Mouse (Mus musculus) 416B (cell line): ENCODE measurements around the gene Nlgn2.
A peak's percentile ranks its signal among the peaks of the same experiment; 100 is the strongest.
"Not testable (repeated sequence)": the region's sequence is repeated elsewhere in the genome, so short reads cannot be mapped to it uniquely, and the experiment has no call there.

ENCODE experiments used
- DNase-seq: peaks from one replicate; pipeline ENCODE4 v3.0.0; 2011; ENCODE audit warnings: low read depth

Gene Nlgn2

DNA sequence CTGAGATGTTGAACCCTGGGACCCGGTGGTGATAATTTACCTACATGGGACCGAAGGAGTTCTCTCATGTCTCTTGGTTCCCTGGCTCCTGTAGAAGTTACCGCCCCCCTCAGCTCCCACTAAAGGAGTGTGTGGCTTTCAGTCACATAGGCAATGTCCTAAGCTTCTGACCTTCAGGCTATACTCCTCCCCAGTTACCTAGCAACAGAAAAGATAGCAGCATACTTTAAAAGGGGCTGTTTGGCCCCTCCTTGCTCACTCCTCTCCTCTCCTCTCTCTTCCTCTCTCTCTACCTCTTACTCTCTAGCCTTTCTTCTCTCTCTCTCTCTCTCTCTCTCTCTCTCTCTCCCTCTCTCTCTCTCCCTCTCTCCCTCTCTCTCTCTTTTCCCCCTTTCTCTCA, 26.1 kb upstream of the Nlgn2 start:
- DNase-seq: not testable (repeated sequence)

GRCm38 (mm10) chr11:69858113-69858998, 20.8 kb upstream of the Nlgn2 start, which contains the start of gene Tnk1:
TSS of gene Tnk1 (minus strand) at chr11:69858730.
- DNase-seq: no peak

DNA sequence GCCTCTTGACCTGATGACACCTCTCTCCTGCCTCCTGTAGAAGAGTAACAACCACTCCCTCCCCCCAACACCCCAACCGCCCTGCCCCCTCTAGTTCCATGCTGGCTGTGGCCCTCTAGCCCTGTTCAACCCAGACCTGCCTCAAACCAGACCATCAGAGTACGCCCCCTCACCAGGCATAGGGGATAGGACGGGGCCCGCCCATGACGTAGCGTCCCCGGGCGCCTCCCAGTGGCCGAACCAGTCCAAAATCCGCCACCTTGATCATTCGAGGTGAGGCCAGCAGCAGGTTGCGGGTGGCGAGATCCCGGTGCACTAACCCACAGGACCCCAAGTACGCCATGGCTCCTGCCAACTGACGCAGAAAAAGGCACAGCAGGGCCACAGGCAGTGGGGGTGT, 17.8 kb upstream of the Nlgn2 start:
- peak; percentile 37 for DNase-seq

GRCm38 (mm10) chr11:69854680-69855079, 17.1 kb upstream of the Nlgn2 start:
- DNase-seq: no peak

DNA sequence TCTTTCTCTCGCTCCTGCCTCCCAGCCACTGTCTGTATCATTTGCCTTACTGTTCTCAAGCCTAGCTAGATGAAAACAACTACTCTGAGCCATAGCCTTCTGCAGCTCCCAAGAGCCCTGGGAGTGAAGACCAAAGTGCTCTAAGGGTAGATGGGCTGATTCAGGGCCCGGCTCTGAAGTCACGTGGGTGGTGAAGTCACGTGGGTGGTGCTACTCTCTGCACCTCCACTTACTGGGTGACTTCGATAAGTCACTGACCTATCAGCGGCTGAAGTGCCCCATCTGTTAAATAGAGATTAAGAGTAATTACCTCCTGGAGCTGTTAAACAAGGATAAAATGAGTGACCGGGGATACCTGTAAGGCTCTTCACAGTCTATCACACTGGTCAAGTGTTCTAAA, 16.4 kb upstream of the Nlgn2 start:
- peak; percentile 67 for DNase-seq

DNA sequence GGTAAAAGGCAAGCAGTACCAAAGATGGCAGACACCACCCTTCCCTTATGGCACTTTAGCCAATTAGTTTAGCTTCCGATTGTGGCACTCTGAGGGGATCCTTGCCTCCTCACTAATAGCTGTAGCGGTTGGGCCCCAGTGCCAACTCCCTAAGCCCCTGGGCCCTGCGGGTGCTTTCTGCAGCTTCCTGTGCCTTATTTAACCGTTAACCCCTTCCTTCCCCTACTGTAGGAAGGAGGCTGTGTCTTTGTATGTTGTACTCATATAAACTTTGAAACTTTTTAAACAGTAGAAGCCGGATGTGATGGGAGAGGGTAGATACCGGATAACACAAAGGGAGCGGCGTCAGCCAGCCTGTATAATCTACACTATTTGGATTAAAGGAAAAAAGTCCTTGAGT, 13.2 kb upstream of the Nlgn2 start:
- no peak for DNase-seq

GRCm38 (mm10) chr11:69849884-69850283, 12.3 kb upstream of the Nlgn2 start:
- DNase-seq: no peak

DNA sequence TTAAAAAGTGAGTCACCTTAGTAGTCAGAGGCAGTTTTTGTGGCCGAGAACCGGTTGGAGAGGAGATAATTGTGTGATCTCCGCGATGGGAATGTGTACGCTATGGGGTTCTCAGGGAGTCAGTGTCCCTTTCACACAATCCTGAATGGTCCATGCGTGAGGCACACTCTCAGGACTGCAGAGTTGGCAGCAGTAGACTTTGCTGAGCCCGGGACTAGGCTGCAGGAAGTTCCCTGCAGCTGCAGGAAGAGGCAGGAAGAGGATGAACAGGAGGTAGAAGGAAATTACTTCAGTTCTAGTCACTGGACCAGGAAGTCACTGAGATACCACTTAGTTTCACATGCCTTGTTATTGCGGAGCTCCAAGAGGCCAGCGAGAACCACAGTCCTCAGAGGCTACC, 11.5 kb upstream of the Nlgn2 start:
- no peak for DNase-seq

- DNase-seq: no peak
These were observed 10.4 kb upstream of the Nlgn2 start for GRCm38 (mm10) chr11:69848021-69848420.

GRCm38 (mm10) chr11:69846738-69847688, 9.4 kb upstream of the Nlgn2 start:
- DNase-seq: no peak

DNA sequence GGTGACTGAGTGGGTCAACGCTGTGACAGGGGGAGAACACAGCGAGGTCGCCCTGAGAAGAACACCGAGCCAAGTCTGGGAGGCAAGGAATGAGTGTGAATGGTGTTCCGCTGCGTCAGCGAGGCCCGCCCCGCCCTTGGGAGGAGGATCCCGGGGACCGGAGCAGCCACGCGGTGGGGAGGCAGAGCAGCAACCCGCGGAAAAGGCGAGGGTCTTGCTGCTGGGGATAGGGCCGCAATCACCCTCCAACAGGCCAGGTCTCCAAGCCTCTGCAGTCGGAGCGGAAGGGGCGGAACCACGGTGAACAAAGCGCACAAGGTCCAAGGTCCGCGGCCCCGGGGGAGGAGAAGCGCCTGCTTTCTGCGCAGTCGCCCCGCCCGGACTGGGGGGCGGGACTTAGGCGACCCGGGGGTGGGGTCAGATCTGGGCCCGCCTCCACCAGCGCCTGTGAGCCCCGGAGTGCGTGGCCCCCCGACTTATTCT, 8.7 kb upstream of the Nlgn2 start, which contains the start of gene Plscr3:
TSS of gene Plscr3 (plus strand) at position 179 of the 483 bp plus-strand sequence.
- DNase-seq: peak; percentile 94

GRCm38 (mm10) chr11:69838714-69839104, 1.1 kb upstream of the Nlgn2 start:
- DNase-seq: peak; percentile 72

GRCm38 (mm10) chr11:69837952-69838713, 549 bp upstream of the Nlgn2 start, which contains the start of gene Tmem256:
TSS of gene Tmem256 (plus strand) at chr11:69838514.
- DNase-seq: peak; percentile 100

GRCm38 (mm10) chr11:69836703-69837576, 644 bp downstream of the Nlgn2 start:
- peak; percentile 24 for DNase-seq

DNA sequence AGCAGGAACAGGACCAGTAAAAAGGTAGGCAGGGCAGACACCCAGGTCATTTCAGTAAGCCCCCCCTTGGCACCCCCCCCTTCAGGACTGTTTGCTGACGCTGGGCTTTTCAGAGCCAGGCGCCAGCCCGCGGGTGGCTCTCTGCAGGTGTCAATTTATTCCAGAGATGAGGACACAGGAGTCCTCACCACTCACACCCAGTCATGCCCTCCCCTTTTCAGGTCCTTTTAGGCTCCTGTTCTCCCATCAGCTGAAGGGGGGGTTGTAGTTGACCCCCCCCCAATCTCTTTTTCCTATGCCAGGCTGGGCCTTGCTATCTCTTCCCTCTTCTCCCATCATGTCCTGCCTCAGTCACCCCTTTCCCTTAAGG, 1.6 kb downstream of the Nlgn2 start:
- DNase-seq: no peak

DNA sequence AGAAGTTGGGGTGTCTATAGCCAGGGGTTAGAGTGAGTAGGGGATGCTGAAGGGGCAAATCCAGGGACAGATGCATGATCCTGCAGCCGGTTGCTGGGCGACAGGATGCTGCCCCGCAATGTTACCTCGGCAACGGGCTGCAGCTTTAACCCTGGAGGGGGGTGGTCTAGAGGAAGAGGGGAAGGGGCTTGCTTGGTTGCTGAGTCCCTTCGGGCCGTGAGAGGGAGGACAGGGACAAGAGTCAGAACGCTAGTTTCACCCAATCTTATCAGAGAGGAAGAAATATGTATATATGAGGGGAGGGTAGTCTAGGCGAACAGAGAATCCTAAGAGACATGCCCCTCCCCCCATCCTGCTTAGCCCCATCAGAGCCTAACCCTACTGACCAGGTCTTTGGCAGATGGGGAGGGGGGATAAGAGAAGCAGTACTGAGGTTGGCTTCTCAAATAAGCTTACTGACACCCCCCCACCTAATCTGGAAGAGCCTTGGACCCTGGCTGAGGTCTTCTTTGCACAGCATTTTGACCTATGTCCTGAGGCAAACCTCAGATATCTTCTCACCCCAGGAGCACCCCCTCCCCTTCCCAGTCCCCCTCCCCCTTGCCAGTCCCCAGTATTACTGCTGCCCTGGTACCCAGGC, 2.1 kb downstream of the Nlgn2 start:
- DNase-seq: no peak

DNA sequence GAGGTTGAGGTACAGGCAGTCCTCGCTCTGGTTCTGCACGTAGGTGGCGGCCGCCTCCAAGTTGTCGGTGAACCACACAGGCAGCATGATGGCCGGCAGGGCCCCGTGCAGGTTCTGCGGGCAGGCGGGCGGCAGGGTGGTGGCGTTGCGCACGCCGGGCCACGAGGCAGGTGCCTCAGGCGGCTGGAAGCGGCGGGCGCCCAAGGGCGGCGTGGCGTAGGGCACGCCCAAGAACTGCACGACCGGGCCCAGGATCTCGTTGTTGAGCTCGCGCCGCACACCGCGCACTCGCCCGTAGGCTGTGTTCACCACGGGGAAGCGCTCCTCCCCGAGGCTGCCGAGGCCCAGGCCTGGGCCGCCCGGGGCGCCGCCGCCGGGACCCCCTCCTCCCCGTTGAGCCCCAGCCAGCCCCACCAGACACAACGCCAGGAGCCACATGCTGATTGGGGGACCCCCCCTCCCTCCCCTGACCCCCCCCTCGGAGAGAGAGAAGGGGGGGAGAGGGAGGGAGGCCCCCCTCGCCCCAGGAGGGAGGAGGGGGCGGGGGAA, 3.5 kb downstream of the Nlgn2 start:
- no peak for DNase-seq

GRCm38 (mm10) chr11:69833554-69833953, 4.0 kb downstream of the Nlgn2 start:
- DNase-seq: no peak

DNA sequence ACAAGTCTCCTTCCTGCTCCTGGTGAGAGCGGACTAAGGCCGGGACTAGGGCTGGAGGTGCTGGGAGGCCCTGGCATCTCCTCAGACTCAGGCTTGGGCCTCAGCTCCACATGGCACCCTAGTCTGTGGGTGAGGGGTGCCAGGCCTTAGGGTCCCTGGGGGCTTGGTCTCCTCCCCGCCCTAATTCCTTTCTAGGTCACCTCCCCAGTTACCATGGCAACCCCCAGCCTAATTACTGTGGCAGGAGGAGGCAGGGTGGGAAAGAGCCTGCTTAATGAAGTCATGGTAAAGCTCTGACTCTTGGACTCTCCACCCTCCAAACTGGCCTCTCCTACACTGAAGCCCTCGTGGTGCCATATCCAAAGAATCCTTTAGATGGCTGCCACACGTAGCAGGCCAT, 8.8 kb downstream of the Nlgn2 start:
- DNase-seq: no peak

GRCm38 (mm10) chr11:69823456-69823855, 14.1 kb downstream of the Nlgn2 start:
- no peak for DNase-seq
